Mouse (Mus musculus): Measurements from ENCODE around the gene Nell2.

Nell2 gene

GRCm38 (mm10) chr15:95085962-95086361, 442.4 kb downstream of the Nell2 start:
- CTCF ChIA-PET, result no interaction called here

- CTCF ChIA-PET, result no interaction called here
Measured at GRCm38 (mm10) chr15:95081654-95082053, 446.7 kb downstream of the Nell2 start.

- CTCF ChIA-PET, result no interaction called here
Measured at GRCm38 (mm10) chr15:95075356-95075755, 453.0 kb downstream of the Nell2 start.

GRCm38 (mm10) chr15:95070881-95071280, 457.5 kb downstream of the Nell2 start:
- CTCF ChIA-PET, result no interaction called here

GRCm38 (mm10) chr15:95068799-95069198, 459.6 kb downstream of the Nell2 start:
- CTCF ChIA-PET, result no interaction called here

GRCm38 (mm10) chr15:95068023-95068422, 460.3 kb downstream of the Nell2 start:
- CTCF ChIA-PET, result no interaction called here

GRCm38 (mm10) chr15:95055081-95055650, 473.2 kb downstream of the Nell2 start:
- CTCF ChIA-PET, result no interaction called here

- CTCF ChIA-PET, result no interaction called here
Measured at GRCm38 (mm10) chr15:95049171-95049729, 479.1 kb downstream of the Nell2 start.

- CTCF ChIA-PET, result no interaction called here
Measured at GRCm38 (mm10) chr15:95047486-95047885, 480.9 kb downstream of the Nell2 start.

- CTCF ChIA-PET, result no interaction called here
Measured at GRCm38 (mm10) chr15:95044011-95044410, 484.3 kb downstream of the Nell2 start.

- CTCF ChIA-PET, result no interaction called here
Measured at GRCm38 (mm10) chr15:95042437-95042836, 485.9 kb downstream of the Nell2 start.

- CTCF ChIA-PET, result no interaction called here
Measured at GRCm38 (mm10) chr15:95029487-95029875, 498.9 kb downstream of the Nell2 start.

GRCm38 (mm10) chr15:95028862-95029486, 499.4 kb downstream of the Nell2 start:
- CTCF ChIA-PET, result no interaction called here

Measured in spleen, embryonic (tissue).